In genomic region chr10:52216797-52217563, GRCm38 (mm10) we compare ENCODE assay signal across 8 mouse cellular contexts. TPM values are rescaled to one million over a fixed set of nuclear protein-coding genes. Genes with fewer than 3 reads are reported as not detected.
DNase-seq lines count a peak whose midpoint lies in the region; ATAC-seq and TF ChIP-seq lines count a peak whose summit lies in the region.

No protein-coding gene starts in this region.

- WGBS in forebrain, postnatal 0 days, result 21% methylated on average over 7 of the region's 7 CpGs
- 24% methylated on average over 7 of the region's 7 CpGs for WGBS in intestine, embryonic 14.5 days
- 25% methylated on average over 7 of the region's 7 CpGs for WGBS in midbrain, embryonic 12.5 days
- 18% methylated on average over 7 of the region's 7 CpGs for WGBS in small intestine, adult 2 months

- H3K9me3 ChIP-seq in forebrain, postnatal 0 days (ENCODE audit: low read length), result no peaks in the 10 kb centered on the region
- H3K9me3 ChIP-seq in intestine, embryonic 14.5 days (ENCODE audit: control insufficient read depth, low read length), result no peaks in the 10 kb centered on the region
- no peaks in the 10 kb centered on the region for H3K9me3 ChIP-seq in midbrain, embryonic 12.5 days

- TF ChIP-seq CTCF in forebrain, postnatal 0 days (IDR thresholded peaks at IDR 0.05; ENCODE audit: low read depth), result peak; percentile 83
- peak; percentile 93; the same call in 1 of the 2 replicates for TF ChIP-seq CTCF in small intestine, adult 2 months (IDR thresholded peaks at IDR 0.05; ENCODE audit: extremely low read depth, insufficient read length, insufficient replicate concordance, low read depth, low read length)

- H3K4me3 ChIP-seq in forebrain, postnatal 0 days (ENCODE audit: low read depth, low read length), result no peak overlapping the region
- no peak overlapping the region for H3K4me3 ChIP-seq in intestine, embryonic 14.5 days (ENCODE audit: low read depth, low read length)
- H3K4me3 ChIP-seq in midbrain, embryonic 12.5 days, result no peak overlapping the region
- H3K4me3 ChIP-seq in small intestine, adult 2 months (ENCODE audit: low read depth, low read length), result no peak overlapping the region

- no peak overlapping the region for H3K27ac ChIP-seq in forebrain, postnatal 0 days (ENCODE audit: low read depth, low read length)
- no peak overlapping the region for H3K27ac ChIP-seq in intestine, embryonic 14.5 days (ENCODE audit: low read depth)
- H3K27ac ChIP-seq in midbrain, embryonic 12.5 days (replicated peaks), result no peak overlapping the region
- H3K27ac ChIP-seq in small intestine, adult 2 months (ENCODE audit: insufficient read depth, low read depth, low read length), result no peak overlapping the region

- intact Hi-C loops in left cerebral cortex, postnatal 10 days (cut with DNase I), result loop anchor here (5.0 to 10.0 kb wide), 3 partner anchors 115 to 422 kb away; partner anchors contain the start of gene Gopc

- no peak overlapping the region for H3K4me2 ChIP-seq in forebrain, postnatal 0 days (ENCODE audit: low read depth)
- H3K4me2 ChIP-seq in intestine, embryonic 14.5 days (ENCODE audit: low read length), result no peak overlapping the region
- no peak overlapping the region for H3K4me2 ChIP-seq in midbrain, embryonic 12.5 days (replicated peaks)

- no peak overlapping the region for H3K9ac ChIP-seq in forebrain, postnatal 0 days
- H3K9ac ChIP-seq in intestine, embryonic 14.5 days (ENCODE audit: low read length), result no peak overlapping the region
- H3K9ac ChIP-seq in midbrain, embryonic 12.5 days (replicated peaks), result no peak overlapping the region

- no peaks in the 10 kb centered on the region for H3K4me1 ChIP-seq in forebrain, postnatal 0 days (ENCODE audit: insufficient read depth)
- H3K4me1 ChIP-seq in intestine, embryonic 14.5 days (replicated peaks; ENCODE audit: control insufficient read depth, insufficient read depth, low read length), result no peaks in the 10 kb centered on the region
- H3K4me1 ChIP-seq in midbrain, embryonic 12.5 days, result no peaks in the 10 kb centered on the region
- peaks cover 4% of the 10 kb centered on the region; the same call in 1 of the 2 replicates for H3K4me1 ChIP-seq in small intestine, adult 2 months (ENCODE audit: control insufficient read depth, insufficient read depth, insufficient read length, low read length)

- DNase-seq in MN1 (ENCODE audit: low spot score), result peak; percentile 56
- peak; percentile 43 for DNase-seq in cerebellum, adult 11 months
- peak; percentile 73 for DNase-seq in forebrain, postnatal 0 days
- peak; percentile 81 for DNase-seq in intestine, embryonic 14.5 days (ENCODE audit: low spot score)
- peak; percentile 44 to 66 for DNase-seq in left cerebral cortex, postnatal 10 days (ENCODE audit: extremely low spot score in 1 of 2, low spot score in 2 of 2)

- no peaks in the 10 kb centered on the region for H3K36me3 ChIP-seq in forebrain, postnatal 0 days (ENCODE audit: insufficient read depth)
- H3K36me3 ChIP-seq in intestine, embryonic 14.5 days (ENCODE audit: control insufficient read depth, insufficient read depth, low read length), result no peaks in the 10 kb centered on the region
- no peaks in the 10 kb centered on the region for H3K36me3 ChIP-seq in midbrain, embryonic 12.5 days
- H3K36me3 ChIP-seq in small intestine, adult 2 months (ENCODE audit: control insufficient read depth, insufficient read depth, low read length), result no peaks in the 10 kb centered on the region

- no peak for TF ChIP-seq POLR2A in small intestine, adult 2 months (IDR thresholded peaks at IDR 0.05; ENCODE audit: low read depth, low read length)

- no peaks in the 10 kb centered on the region for H3K27me3 ChIP-seq in forebrain, postnatal 0 days (ENCODE audit: insufficient read depth, low read length)
- no peaks in the 10 kb centered on the region for H3K27me3 ChIP-seq in intestine, embryonic 14.5 days (replicated peaks; ENCODE audit: control insufficient read depth, insufficient read depth, low read length)
- no peaks in the 10 kb centered on the region for H3K27me3 ChIP-seq in midbrain, embryonic 12.5 days
- no peaks in the 10 kb centered on the region for H3K27me3 ChIP-seq in small intestine, adult 2 months (ENCODE audit: control insufficient read depth, insufficient read depth, low read length)

- ATAC-seq in forebrain, postnatal 0 days, result peak; percentile 71
- no peak for ATAC-seq in intestine, embryonic 14.5 days (replicated peaks; ENCODE audit: low FRiP score, low TSS enrichment, low read depth)
- peak; percentile 65; the same call in 1 of the 2 replicates for ATAC-seq in midbrain, embryonic 12.5 days (ENCODE audit: low FRiP score, low read depth)
- no peak for ATAC-seq in monocyte, adult 5-6 weeks (replicated peaks; ENCODE audit: insufficient number of reproducible peaks, low FRiP score, low TSS enrichment, poor library complexity, severe bottlenecking)

RNA-seq across cellular contexts. Expression of gene Dcbld1, which starts 16.4 kb away (rescaled TPM):
- total RNA-seq in forebrain, postnatal 0 days (2014; rRNA removed), result 8.8 and 11.3 TPM in 2 replicates
- 15.8 and 19.1 TPM in 2 replicates for polyA plus RNA-seq in forebrain, postnatal 0 days (2015; fragmentation: Nextera tagmentation; extraction: Ambion mirVana)
- 31.7 and 34.1 TPM in 2 replicates for polyA plus RNA-seq in intestine, embryonic 14.5 days (2014; fragmentation: Nextera tagmentation; extraction: Ambion mirVana)
- total RNA-seq in left cerebral cortex, postnatal 10 days (2021), result 1 to 10 TPM; 8.4 to 9.5 TPM
- polyA plus RNA-seq in midbrain, embryonic 12.5 days (2016; fragmentation: Nextera tagmentation; extraction: Ambion mirVana), result 19.3 and 21.0 TPM in 2 replicates
- 13.7 and 21.0 TPM in 2 replicates for polyA plus RNA-seq in small intestine, adult 2 months (2012; rRNA removed)
- total RNA-seq in monocyte, adult 5-6 weeks (2017), result 0.19 to 0.32 TPM in 2 of 3 replicates, not detected in the other

RNA-seq across cellular contexts. Expression of gene Ros1, which starts 21.9 kb away (rescaled TPM):
- not detected in 2 replicates for total RNA-seq in forebrain, postnatal 0 days (2014; rRNA removed)
- polyA plus RNA-seq in forebrain, postnatal 0 days (2015; fragmentation: Nextera tagmentation; extraction: Ambion mirVana), result not detected in 2 replicates
- 0.55 and 0.87 TPM in 2 replicates for polyA plus RNA-seq in intestine, embryonic 14.5 days (2014; fragmentation: Nextera tagmentation; extraction: Ambion mirVana)
- not detected for total RNA-seq in left cerebral cortex, postnatal 10 days (2021)
- not detected in 2 replicates for polyA plus RNA-seq in midbrain, embryonic 12.5 days (2016; fragmentation: Nextera tagmentation; extraction: Ambion mirVana)
- polyA plus RNA-seq in small intestine, adult 2 months (2012; rRNA removed), result 0.03 and 0.25 TPM in 2 replicates
- not detected in 3 replicates for total RNA-seq in monocyte, adult 5-6 weeks (2017)

Comparison
In these comparisons a context has a peak if more than half of its experiments do, and no peak if none do; other contexts are left out.
1. ATAC-seq: peak in forebrain, postnatal 0 days (single experiment) and midbrain, embryonic 12.5 days (single experiment); none in intestine, embryonic 14.5 days (single experiment) and monocyte, adult 5-6 weeks (single experiment).
2. Peak in every context shown above with its lines, with median percentiles within 50 percentile points of each other: DNase-seq.